20 mouse cellular contexts compared by ENCODE assay signal in the genomic region with DNA sequence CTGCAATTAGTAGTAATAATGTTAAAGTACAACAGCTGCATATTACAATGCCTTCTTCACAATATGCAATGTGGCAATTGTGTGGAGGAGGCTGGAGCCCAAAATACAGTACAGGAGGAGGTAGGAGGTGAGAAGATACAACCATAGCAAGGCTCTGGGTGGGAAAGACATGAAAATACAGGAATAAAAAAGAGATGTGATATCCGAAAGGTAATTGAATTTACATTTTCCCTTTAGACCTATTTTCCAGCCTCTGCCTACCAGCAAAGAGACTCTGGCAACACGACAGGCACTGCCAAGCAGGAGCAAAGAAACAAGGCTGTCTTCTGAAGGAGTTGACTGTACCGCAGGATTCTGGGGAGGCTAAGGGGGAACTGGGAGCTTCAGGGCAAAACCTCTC. TPM values are rescaled to one million over a fixed set of nuclear protein-coding genes. Genes with fewer than 3 reads are reported as not detected.
"Had no signal": no experiment of that assay in that cellular context is flagged by ENCODE, and none has a peak within 500 bp of the region (broad histone marks: within the 10 kb centered on the region; RNA-seq: fewer than 3 reads in every experiment).

No protein-coding gene starts in this region.

- H3K9ac ChIP-seq: liver, embryonic 14.5 days; lung, embryonic 14.5 days; midbrain, embryonic 12.5 days; neural tube, embryonic 12.5 days; stomach, embryonic 15.5 days had no signal

- H3K9me3 ChIP-seq: midbrain, embryonic 10.5 days; neural tube, embryonic 12.5 days; stomach, embryonic 15.5 days had no signal

- DNase-seq: lung, adult 18-20 months; lung, embryonic 14.5 days; lung, postnatal 10 days; lung, postnatal 4 days; midbrain, embryonic 14.5 days; right cerebral cortex, postnatal 14 days; thymus, adult 2 months; thymus, postnatal 25 days; thymus, postnatal 4 days had no signal

- H3K4me1 ChIP-seq: midbrain, embryonic 10.5 days; midbrain, embryonic 12.5 days; neural tube, embryonic 12.5 days had no signal

- H3K36me3 ChIP-seq: midbrain, embryonic 10.5 days; midbrain, embryonic 12.5 days; neural tube, embryonic 12.5 days; stomach, embryonic 15.5 days had no signal

- H3K27ac ChIP-seq: liver, embryonic 14.5 days; midbrain, embryonic 10.5 days; midbrain, embryonic 12.5 days; neural tube, embryonic 12.5 days; stomach, embryonic 15.5 days; stomach, postnatal 0 days had no signal

- H3K4me2 ChIP-seq: lung, embryonic 14.5 days; midbrain, embryonic 12.5 days; neural tube, embryonic 12.5 days; stomach, embryonic 15.5 days had no signal

- H3K4me3 ChIP-seq: midbrain, embryonic 10.5 days; midbrain, embryonic 12.5 days; neural tube, embryonic 12.5 days; stomach, embryonic 15.5 days had no signal

- ATAC-seq: midbrain, embryonic 16.5 days had no signal

RNA-seq across cellular contexts. Expression of a gene that starts 6.9 kb away (rescaled TPM):
- total RNA-seq: megakaryocyte, adult 5-6 weeks; megakaryocyte-erythroid progenitor cell, adult 5-6 weeks; monocyte, adult 5-6 weeks; neutrophil, adult 5-6 weeks had no signal
